Mouse (Mus musculus): ENCODE data around the gene Bhlha15. TPM values are rescaled to one million over a fixed set of nuclear protein-coding genes. Genes with fewer than 3 reads are reported as not detected.

The Bhlha15 gene
- total and polyA plus RNA-seq, 3 experiments: 4.1 to 4.3 TPM; not detected in 1

GRCm38 (mm10) chr5:144165756-144166155 lies 24.3 kb upstream of the Bhlha15 start:
- Histone ChIP-seq H3K27ac (ENCODE audit: control insufficient read depth, low read depth, low read length) (no peak overlapping the region), H3K36me3 (ENCODE audit: control insufficient read depth in 1 of 2, insufficient read depth in 2 of 2, low read length in 2 of 2) (peaks cover 0 to 2% of the 10 kb centered on the region in 2 experiments; a peak in 2 of 4 replicates), H3K27me3 (ENCODE audit: control insufficient read depth in 1 of 2, insufficient read depth in 2 of 2, low read length in 2 of 2) (no peaks in the 10 kb centered on the region), H3K79me2 (ENCODE audit: control insufficient read depth, insufficient read depth, low read length, poor library complexity) (no peaks in the 10 kb centered on the region), H3K9ac (ENCODE audit: control insufficient read depth, low read depth, low read length, poor library complexity, severe bottlenecking) (no peak overlapping the region), H3K4me1 (ENCODE audit: control insufficient read depth in 1 of 2, insufficient read depth in 2 of 2, low read length in 2 of 2) (0 out of 4 replicates have a peak, but pooled peaks cover 0 to 2% of the 10 kb centered on the region in 2 experiments), H3K9me3 (replicated peaks; ENCODE audit: insufficient read depth, low read length) (no peaks in the 10 kb centered on the region), H3K4me3 (ENCODE audit: control insufficient read depth in 1 of 2, insufficient read depth in 1 of 2, low read depth in 2 of 2, low read length in 2 of 2) (no peak overlapping the region)
- TF ChIP-seq ZNF384 (IDR thresholded peaks at IDR 0.05; ENCODE audit: low read depth, low read length) (no peak), UBTF (IDR thresholded peaks at IDR 0.05; ENCODE audit: borderline replicate concordance, insufficient read depth, low read depth, low read length) (no peak), EP300 (IDR thresholded peaks at IDR 0.05; ENCODE audit: low read depth in 1 of 2, low read length in 2 of 2) (no peak), MAFK (IDR thresholded peaks at IDR 0.05; ENCODE audit: borderline replicate concordance, low read depth, low read length) (no peak), CTCF (IDR thresholded peaks at IDR 0.05 in 2 of 3, conservative IDR thresholded peaks at IDR 0.05 in 1 of 3; ENCODE audit: control insufficient read depth in 1 of 3, insufficient read depth in 1 of 3, low read depth in 2 of 3, low read length in 3 of 3, poor library complexity in 1 of 3, severe bottlenecking in 1 of 3) (no peak), ETS1 (IDR thresholded peaks at IDR 0.05; ENCODE audit: low read depth, low read length) (no peak), JUND (IDR thresholded peaks at IDR 0.05; ENCODE audit: low read depth, low read length) (no peak), USF1 (IDR thresholded peaks at IDR 0.05; ENCODE audit: low read depth, low read length) (no peak)
- no peak for DNase-seq (ENCODE audit: low read depth, low spot score)

- H3K9ac ChIP-seq (ENCODE audit: control insufficient read depth, low read depth, low read length, poor library complexity, severe bottlenecking): no peak overlapping the region
- no peak overlapping the region for H3K27ac ChIP-seq (ENCODE audit: control insufficient read depth, low read depth, low read length)
- no peaks in the 10 kb centered on the region for H3K4me1 ChIP-seq (ENCODE audit: control insufficient read depth in 1 of 2, insufficient read depth in 2 of 2, low read length in 2 of 2)
- H3K9me3 ChIP-seq (replicated peaks; ENCODE audit: insufficient read depth, low read length): no peaks in the 10 kb centered on the region
- TF ChIP-seq TAL1 (IDR thresholded peaks at IDR 0.05; ENCODE audit: low read length) (no peak), USF1 (IDR thresholded peaks at IDR 0.05; ENCODE audit: low read depth, low read length) (no peak), RAD21 (IDR thresholded peaks at IDR 0.05; ENCODE audit: low read depth, low read length) (no peak), UBTF (IDR thresholded peaks at IDR 0.05; ENCODE audit: borderline replicate concordance, insufficient read depth, low read depth, low read length) (no peak), TCF12 (IDR thresholded peaks at IDR 0.05; ENCODE audit: low read depth, low read length) (no peak), NELFE (IDR thresholded peaks at IDR 0.05; ENCODE audit: low read depth, low read length) (no peak), JUND (IDR thresholded peaks at IDR 0.05; ENCODE audit: low read depth, low read length) (no peak), ZMIZ1 (IDR thresholded peaks at IDR 0.05; ENCODE audit: low read depth, low read length) (no peak), ZKSCAN1 (IDR thresholded peaks at IDR 0.05; ENCODE audit: low read depth, low read length) (no peak), ZNF384 (IDR thresholded peaks at IDR 0.05; ENCODE audit: low read depth, low read length) (no peak), MYB (IDR thresholded peaks at IDR 0.05; ENCODE audit: low read depth, low read length) (no peak)
- H3K36me3 ChIP-seq (ENCODE audit: control insufficient read depth in 1 of 2, insufficient read depth in 2 of 2, low read length in 2 of 2): peaks cover 0 to 5% of the 10 kb centered on the region in 2 experiments; a peak in 2 of 4 replicates
- H3K79me2 ChIP-seq (ENCODE audit: control insufficient read depth, insufficient read depth, low read length, poor library complexity): no peaks in the 10 kb centered on the region
- no peak for DNase-seq (ENCODE audit: low read depth, low spot score)
- no peak overlapping the region for H3K4me3 ChIP-seq (ENCODE audit: control insufficient read depth in 1 of 2, insufficient read depth in 1 of 2, low read depth in 2 of 2, low read length in 2 of 2)
- no peaks in the 10 kb centered on the region for H3K27me3 ChIP-seq (ENCODE audit: control insufficient read depth in 1 of 2, insufficient read depth in 2 of 2, low read length in 2 of 2)
These were observed 20.7 kb upstream of the Bhlha15 start for GRCm38 (mm10) chr5:144169275-144169975.

Measured in MEL (cell line).